Mouse (Mus musculus): ENCODE data around the gene Qrich2. TPM values are rescaled to one million over a fixed set of nuclear protein-coding genes. Genes with fewer than 3 reads are reported as not detected.
"Not testable (repeated sequence)": the region's sequence is repeated elsewhere in the genome, so short reads cannot be mapped to it uniquely, and the experiment has no call there.

Qrich2 gene
- total RNA-seq, 2 experiments from 2014 or later = not detected

DNA sequence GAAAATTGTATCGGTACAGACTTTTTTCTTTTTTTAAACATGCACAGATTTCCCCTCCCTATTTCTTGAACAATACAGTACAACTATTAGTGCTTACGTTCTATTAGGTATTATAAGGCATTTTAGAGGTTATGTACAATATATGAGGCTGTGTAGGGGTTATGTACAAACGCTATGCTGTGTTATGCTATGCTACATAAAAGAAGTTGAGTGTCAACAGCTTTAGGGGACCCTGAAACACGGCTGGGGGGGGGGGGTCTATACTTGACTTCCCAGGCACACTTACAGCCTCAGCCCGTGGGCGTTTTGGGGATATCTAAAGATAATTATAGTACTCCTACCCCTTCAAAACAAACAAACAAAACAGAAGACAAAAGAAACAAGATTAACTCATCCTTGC lies 33.9 kb downstream of the Qrich2 start:
- DNase-seq (ENCODE audit: extremely low spot score in 1 of 2, low spot score in 1 of 2) = no peak

DNA sequence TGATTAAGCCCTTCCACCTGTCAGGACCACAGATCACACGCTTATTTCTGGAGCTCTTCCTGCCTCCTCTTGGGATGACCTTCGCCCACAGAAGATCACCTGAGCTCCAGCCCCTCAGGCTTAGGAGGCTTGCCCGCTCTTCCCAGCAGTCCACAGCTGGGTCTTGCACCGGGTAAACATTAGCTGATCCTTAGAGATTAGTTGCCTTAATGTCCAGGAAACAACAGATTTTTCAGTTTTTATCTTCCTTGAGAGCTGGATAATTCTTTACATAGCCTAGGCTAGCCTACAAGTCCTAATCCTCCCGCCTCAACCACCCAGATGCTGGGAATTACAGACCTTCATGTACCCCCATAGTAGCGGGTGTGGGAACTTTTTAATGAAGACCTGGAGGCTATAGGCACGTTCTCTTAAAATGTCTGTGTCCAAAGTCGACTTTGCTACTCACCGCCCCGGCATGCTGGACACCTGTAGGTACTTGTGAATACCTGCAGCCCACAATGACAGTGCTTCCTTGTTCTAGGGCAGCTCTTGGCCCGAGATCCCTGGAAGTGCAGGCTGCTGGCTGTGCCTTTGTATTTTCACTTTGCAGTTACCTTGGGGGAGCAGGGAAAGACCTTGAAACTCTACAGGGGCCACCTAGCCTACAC lies 34.5 kb downstream of the Qrich2 start:
- DNase-seq (ENCODE audit: extremely low spot score in 1 of 2, low spot score in 1 of 2) = no peak

DNA sequence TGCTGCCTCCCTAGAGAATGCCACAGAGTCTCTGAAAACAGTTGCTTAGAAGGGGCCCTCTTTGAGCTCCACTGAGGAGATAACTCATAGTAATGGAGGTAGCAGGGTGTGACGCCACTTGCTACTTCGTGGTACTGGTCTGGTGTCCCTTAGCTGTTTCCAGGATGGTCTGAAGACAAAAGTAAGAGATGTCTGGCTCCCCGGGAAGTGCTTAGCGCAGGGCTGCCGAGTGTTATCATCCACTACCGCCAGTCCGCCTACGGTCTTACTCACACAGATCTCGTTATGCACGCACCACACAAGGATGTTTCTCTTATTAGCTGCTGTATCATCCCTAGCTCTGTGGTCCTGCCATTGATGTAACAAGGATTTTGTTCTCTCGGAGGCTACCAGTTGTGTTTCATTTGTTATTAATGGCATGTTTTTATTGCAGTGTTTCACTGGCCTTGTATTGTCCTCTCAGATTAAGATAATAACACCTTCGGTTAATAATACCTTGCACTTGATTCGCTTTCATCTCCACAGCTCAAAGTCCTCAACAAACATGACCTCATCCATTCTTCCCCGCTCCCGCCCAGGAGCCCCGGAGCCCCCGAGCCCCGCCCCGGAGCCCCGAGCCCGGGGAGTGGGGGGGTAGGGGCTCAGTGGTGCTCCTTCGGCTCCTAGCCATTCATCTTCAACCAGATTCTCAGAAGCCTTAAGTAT lies 35.2 kb downstream of the Qrich2 start:
- no peak for DNase-seq (ENCODE audit: extremely low spot score in 1 of 2, low spot score in 1 of 2)

DNA sequence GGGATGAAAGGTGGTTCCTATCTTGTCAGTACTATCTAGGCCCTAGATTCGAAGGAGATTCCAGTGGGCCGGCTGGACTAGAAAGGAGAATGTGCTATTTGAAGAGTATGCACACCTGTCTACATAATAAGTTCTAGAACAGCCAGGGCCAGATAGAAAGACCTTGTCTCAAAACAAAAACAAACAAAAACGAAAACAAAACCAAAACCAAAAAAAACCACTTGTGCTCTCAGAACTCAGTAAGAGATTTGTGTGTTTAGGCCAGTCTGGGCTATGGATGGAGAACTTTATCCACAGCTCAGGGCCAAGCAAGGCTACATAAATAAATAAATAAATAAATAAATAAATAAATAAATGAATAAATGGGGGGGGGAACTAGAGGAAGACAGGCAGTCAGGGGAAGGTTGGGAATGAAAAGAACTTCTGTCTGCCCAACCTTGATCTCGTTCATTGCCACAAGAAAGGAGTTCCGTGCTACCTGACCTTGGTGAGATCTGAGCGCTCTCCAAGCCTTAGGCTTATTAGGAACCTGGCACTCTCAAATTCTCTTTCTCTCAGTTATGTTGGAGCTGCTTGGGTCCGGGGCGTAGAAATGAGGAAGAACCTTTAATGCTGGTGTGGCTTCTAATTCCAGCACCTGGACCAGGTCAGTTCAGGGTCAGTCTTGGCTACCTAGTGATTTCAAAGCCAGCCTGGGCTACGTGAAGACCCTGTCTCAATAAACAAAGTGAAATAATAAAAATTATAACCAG lies 36.0 kb downstream of the Qrich2 start:
- DNase-seq (ENCODE audit: extremely low spot score in 1 of 2, low spot score in 1 of 2) = no peak

DNA sequence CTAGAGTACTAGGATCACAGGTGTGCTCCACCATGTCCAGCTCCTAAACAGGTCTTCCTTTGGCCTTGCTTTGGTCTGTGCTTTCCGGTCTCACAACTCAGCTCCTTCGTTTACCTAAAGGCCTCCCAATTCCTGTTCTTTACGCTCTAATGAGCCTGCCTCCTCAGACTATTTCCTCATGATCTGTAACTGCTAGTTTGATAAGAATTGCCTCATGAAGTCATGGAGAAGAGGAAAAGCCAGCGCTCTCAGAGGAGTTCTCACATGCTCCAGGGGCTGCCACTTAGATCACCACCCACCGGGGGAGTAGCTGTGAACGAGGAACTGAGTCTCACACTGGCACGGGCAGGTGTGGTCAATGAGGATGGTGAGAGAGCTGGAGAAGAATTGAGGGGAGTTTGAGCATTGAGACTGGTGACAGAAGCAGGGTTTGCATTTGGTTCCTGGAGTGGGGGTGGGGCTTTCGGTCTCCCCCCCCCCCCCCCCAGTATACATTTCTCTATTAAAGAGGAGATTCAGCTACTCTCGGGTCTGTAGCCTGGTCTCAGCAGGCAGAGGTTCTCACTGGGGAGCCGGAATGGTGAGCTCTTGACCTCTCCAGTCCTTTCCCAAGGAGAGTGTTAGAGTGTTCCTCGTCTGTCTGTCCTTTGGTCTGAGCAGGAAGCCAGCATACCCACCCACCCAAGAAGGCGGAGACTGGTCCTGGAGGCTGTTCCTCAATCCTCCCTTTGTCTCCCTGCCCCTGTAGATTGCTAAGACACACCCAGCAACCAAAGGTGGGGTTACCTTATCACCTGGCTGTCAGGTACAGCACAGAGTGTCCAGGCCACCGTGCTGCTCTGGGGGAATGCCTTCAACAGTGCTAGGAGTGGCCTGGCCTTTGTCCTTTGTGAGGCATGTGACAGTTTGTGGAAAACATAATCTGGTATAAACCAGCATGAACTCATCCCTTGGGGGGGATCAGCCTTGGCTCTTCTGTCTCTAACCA lies 36.9 kb downstream of the Qrich2 start:
- no peak for DNase-seq (ENCODE audit: extremely low spot score in 1 of 2, low spot score in 1 of 2)

DNA sequence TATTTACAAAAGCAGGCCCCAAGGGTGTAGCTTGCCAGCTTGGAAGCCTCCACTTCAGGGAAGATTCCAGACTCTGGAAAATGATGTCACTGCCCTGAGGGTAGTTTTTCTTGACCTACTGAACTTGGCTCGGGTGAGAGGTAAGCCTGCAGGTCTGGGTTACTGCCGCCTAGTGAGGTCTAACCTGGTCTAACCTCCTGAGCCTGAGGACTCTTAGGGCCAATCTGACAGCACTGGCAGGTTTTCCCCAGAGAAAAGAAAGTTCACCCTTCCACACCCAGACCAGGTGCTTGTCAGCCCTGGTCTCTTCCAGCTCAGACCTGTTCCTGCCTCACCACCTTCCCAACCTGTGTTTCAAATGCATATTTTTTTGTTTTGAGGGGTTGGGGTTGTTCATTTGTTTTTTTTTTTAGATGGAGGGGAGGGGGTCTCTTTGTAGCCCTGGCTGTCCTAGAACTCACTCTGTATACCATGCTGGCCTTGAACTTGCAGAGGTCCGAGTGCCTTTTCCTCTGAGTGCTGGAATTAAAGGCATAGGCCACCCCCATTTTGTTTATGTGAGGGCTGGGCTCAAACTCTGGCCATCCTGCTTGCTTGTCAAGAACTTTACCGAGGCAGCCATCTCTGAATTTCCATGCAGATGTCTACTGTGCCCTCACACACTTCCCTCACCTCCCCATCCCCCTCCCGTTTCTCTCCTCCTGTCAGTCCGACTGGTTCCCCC lies 39.0 kb downstream of the Qrich2 start:
- DNase-seq (ENCODE audit: extremely low spot score in 1 of 2, low spot score in 1 of 2) = no peak

DNA sequence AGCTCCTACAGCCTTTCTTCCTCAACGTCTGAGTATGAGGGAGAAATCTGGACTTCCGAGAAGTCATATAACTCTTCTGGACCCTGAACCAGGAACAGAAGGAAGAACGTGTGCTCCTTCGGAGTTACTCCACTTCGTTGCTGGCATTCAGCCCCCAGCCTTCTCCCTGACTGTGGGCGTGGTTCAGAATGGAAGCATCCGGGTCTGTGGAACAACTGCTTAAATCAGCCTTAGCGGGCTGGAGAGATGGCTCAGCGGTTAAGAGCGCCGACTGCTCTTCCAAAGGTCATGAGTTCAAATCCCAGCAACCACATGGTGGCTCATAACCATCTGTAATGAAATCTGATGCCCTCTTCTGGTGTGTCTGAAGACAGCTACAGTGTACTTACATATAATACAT lies 39.7 kb downstream of the Qrich2 start:
- not testable (repeated sequence) for DNase-seq (ENCODE audit: extremely low spot score in 1 of 2, low spot score in 1 of 2)

DNA sequence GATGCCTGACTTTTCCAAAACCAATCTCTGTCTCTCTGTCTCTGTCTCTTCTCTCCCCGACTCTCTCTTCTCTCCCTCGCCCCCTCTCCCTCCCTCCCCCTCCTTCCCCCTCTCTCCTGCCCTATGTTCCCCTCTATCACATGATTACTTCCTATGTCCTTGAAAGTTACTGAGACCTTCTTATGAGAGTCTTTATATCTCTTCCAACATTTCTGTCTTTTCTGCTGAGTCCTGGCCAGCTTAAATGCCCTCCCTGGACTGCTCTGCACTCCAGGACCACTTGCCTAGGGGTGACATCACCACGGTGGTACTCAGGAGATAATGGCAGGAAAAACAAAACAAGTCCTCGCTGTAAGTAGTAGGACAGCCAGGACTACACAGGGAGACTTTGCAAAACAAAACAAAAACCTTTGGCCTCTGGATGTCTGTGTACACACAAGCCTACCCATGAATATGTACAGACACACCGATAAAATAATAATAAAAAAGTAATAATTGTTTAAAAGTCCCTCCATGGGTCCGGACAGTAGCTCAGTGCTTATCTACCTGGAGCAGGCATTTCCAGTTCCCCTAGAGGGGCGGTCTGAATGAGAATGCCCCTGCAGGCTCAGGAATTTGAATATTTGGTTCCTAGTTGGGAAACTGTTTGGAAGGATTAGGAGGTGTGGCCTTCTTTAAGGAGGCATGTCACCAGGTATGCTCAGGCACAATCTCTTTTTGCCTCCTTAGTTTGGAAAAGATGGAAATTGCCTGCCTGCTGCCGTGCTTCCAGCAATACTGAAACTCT lies 41.2 kb downstream of the Qrich2 start:
- no peak for DNase-seq (ENCODE audit: extremely low spot score in 1 of 2, low spot score in 1 of 2)

DNA sequence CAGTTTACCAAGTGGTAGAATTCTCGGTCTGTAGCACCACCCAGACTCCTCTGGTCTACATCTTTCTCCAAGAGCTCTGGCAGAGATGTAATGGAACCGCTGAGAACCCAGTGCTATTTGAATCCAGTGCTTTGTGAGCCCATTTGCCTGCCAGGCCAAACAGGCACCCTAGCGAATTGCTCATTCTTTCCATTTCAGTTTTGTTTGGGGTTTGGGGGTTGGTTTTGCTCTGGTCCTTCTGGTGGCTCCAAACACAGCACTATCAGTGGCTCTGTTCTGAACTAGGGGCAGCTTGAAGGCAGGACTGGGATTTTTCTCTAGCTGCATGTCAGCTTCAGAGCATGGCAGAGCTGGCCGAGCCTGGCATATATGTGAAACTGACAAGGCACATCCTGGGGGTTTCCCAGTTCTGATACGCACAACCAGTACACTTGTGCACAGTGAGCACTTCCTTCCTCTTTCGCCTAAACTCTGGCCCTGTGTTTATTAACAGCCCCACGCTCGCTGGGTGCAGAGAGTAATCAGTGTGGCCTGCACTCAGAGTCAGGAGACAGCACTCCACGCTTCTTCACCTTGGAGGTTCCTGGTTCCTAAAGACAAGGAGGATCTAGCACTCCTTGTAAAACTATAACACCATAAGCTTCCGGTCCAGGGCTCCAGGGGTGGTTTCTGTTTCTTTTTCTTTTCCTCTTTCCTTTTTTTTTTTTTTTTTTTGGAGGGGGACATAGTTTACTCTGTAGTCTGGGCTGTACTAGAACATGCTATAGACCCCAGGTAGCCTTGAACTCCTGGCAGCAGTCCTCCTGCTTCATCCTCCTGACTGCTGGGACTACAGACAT lies 42.0 kb downstream of the Qrich2 start:
- DNase-seq (ENCODE audit: extremely low spot score in 1 of 2, low spot score in 1 of 2) = no peak

DNA sequence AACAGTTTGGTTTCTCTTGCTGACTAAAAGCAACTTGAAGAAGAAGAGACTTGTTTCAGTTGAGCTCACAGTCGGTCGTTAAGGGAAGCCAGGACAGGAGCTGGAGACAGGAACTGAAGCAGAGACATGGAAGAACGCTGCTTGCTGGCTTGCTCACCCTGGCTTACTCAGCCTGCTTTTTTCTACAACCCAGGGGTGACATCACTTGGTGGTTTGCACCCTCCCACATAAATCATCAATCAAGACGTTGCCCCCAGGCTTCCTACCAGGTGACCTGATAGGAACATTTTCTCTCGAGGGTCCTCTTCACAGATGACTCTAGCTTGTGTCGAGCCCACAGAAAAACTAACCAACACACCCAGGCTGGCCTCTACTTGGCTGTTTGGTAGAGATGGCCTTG lies 42.8 kb downstream of the Qrich2 start:
- DNase-seq (ENCODE audit: extremely low spot score in 1 of 2, low spot score in 1 of 2) = no peak

DNA sequence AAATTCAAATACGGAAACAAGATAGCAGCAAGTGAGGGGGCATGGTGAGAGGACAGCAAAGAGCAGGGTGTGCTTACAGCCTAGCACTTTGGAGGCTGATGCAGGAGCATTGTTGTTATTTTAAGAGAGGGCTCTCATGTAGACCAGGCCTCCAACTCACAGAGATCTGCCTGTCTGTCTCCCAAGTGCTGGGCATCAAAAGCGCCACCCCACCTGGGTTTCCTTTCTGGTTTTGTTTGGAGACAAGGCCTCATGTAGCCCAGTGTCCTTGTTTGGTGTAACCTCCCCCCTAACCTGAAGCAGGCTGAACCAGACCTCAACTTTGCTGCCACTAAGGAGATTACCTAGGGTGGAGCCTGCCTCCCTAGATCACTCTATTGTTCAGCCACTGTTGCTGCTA lies 43.5 kb downstream of the Qrich2 start:
- DNase-seq (ENCODE audit: extremely low spot score in 1 of 2, low spot score in 1 of 2) = no peak

DNA sequence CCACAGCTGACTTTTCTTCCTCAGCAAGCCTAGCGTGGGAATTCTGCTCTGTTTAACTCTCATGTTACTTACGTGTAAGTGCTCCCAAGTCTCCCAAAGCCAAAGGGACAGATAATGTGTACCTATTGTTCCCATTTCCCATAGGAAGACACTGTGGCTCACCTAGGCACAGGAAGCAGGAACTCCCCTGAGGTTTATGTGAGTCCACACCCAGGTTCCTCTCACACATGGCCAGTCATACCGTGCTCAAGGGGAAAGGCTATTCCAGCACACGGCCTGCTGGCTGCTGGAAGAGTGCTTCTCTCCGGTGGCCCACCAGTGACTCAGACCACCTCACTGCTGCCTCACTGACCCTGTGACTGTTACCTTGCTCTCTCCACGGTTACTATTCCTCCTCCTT lies 44.9 kb downstream of the Qrich2 start:
- no peak for DNase-seq (ENCODE audit: extremely low spot score in 1 of 2, low spot score in 1 of 2)

DNA sequence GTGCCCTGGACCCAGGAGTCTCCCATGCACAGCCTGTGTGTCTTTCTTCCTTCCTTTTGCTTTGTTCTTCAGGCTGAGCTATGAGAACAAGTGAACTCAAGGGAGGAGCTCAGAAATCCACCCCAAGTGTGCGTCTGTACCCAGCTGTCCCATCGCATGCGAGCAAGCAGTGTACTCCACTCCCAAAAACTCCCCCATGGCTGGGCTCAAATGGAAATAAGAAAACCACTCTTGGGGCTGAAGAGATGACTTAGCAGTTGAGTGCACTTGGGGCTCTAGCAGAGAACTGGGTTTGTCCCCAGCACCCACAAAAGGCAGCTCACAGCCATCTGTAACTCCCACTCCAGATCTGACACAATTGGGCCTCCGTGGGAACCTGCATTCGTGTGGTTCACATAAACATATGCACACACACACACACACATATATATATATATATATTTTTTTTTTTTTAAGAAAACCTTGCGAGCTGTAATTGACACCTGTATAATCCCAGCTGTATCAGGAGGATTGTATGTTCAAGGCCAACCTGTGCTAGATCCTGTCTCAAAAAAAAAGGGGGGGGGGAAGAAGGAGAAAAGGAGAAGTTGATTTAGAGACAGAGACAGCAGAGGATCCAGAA lies 47.1 kb downstream of the Qrich2 start:
- no peak for DNase-seq (ENCODE audit: extremely low spot score in 1 of 2, low spot score in 1 of 2)

DNA sequence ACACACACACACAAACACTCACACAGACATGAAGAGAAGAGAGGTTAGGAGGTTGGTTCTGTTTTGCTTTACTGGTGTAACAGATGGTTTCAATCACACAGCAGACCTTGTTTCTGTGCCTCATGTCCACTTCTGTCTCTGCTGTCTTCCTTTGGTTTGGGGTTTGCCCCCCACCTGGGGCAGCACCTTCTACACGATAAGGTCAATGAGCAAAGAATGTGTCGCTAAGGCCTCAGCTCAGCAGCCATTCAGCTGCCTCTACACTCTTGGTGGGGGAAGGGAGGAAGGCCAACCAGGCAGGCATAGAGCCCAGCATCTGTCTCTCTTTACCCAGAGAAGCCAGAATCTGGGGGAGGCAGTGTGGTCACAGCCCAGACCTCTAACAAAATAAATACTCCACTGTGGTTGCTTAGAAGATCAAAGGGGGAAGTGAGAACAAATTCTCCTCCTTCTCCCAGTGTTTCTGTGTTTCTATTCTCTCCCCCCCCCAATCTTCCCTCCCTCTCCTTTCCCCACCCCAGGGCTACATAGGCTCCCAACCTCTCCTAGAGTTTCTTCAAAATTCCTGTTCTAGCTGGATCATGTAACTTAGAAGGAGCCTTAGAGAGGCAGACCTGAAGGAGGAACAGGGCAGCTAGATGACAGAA lies 47.7 kb downstream of the Qrich2 start:
- DNase-seq (ENCODE audit: extremely low spot score in 1 of 2, low spot score in 1 of 2) = no peak

DNA sequence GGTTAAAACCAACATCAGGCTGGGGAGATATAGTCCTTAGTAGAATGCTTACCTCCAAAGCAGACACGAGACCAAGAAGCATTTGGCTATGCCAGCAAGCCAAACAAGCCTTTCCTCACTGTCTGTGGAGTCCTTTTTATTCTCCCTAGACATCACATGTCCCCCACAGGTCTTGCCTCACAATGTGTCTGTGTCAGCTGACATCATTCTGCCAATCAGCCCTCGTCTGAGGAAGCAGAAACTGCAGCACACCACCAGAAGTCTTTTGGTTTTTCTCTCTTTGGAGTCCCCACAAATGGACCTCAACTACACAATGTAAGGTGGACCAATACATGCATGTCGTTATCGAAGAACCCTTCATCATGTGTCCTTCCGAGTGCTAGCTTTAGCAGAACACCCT lies 49.0 kb downstream of the Qrich2 start:
- DNase-seq (ENCODE audit: extremely low spot score in 1 of 2, low spot score in 1 of 2) = no peak

DNA sequence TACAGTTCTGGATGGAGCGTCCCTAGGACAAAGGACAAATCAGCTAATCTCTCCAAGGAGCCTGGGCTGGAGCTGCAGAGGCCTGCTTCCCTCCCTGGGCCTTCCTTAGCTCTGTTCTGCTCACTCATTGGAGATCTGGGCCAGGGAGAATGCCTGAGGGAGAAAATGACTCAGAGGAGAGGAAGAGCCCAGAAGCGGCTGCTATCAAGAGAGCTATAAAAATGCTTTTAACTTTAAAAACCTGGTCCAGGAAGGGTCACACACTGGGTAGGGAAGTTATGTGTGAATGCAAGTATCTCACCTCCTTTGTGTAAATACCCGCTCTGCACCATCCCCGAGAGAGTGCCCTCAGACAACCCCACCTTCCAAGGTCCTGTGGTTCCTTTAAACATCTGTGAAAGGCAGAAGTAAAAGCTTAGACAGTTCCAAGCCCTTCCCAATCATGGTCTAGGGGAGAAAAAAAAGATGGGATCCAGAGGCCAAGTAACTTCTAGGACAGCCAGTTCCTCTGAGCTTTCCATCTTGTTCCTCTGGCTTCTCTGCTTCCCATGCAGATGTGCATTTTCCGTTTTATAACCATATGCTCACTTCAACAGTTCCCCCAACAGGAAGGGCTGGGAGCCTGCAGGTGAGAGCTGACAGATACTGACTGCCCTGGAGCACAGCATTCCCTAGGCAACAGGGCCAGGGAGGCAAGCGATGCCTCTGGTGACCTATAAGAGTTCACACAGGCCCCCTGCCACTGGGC lies 49.7 kb downstream of the Qrich2 start:
- DNase-seq (ENCODE audit: extremely low spot score in 1 of 2, low spot score in 1 of 2) = no peak

DNA sequence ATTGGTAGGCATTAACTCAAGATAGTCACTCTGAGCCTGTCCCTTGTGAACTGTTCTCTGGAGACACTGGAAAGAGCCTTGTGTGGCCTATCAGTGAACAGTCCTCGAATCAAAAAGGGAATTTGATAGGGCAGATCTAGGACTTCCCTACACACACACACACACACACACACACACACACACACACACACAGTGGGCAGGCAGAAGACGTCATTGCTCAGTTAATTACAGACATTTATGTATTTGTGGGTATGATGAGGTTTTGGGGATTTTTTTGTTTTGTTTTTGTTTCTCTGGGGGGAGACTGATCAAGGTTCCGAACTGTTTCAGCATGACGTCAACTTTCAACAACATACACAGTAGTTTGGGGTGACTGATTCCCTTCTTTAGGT lies 52.4 kb downstream of the Qrich2 start:
- no peak for DNase-seq (ENCODE audit: extremely low spot score in 1 of 2, low spot score in 1 of 2)

All from layer of hippocampus, postnatal 25 days (tissue).